Mouse (Mus musculus): ENCODE measurements around the gene Kcnj13. TPM values are rescaled to one million over a fixed set of nuclear protein-coding genes. Genes with fewer than 3 reads are reported as not detected.

Gene Kcnj13
- 0.35 and 1.4 TPM in 2 replicates for polyA plus RNA-seq (2015; fragmentation: Nextera tagmentation; extraction: Ambion mirVana)

DNA sequence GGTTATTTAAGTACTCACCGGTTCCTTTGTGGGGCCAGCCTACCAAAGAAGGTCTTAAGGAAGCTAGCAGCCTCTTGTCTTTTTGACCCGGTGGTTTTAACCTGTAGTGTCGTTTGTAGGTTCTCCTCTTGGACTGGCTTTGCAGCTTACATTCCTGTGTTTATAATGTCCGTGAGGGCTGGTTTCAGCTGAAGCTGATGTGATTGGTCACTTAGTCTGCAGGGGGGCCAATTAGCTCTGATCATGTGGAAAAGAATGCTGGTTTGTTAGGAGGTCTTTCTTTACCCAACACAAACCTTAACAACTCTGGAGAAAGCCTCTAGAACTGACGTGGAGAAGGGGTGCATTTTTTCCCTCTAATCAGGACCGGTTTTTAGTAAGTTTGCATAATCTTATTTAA is at the start of gene Kcnj13:
Gene Kcnj13, minus strand, starts transcription at position 136 of the 400 bp plus-strand sequence.

Other genes starting within 250 kb of the Kcnj13 start
- gene Ecel1, start 238.2 kb downstream of the Kcnj13 start, polyA plus RNA-seq (2015; fragmentation: Nextera tagmentation; extraction: Ambion mirVana), result 0.06 and 0.18 TPM in 2 replicates
- 0.24 and 0.26 TPM in 2 replicates for gene Prss56, start 211.4 kb downstream of the Kcnj13 start, polyA plus RNA-seq (2015; fragmentation: Nextera tagmentation; extraction: Ambion mirVana)
- gene Chrnd, start 204.1 kb downstream of the Kcnj13 start, polyA plus RNA-seq (2015; fragmentation: Nextera tagmentation; extraction: Ambion mirVana), result 28.5 and 32.9 TPM in 2 replicates
- 57.5 and 57.9 TPM in 2 replicates for gene Chrng, start 190.1 kb downstream of the Kcnj13 start, polyA plus RNA-seq (2015; fragmentation: Nextera tagmentation; extraction: Ambion mirVana)
- gene Eif4e2, start 180.8 kb downstream of the Kcnj13 start, polyA plus RNA-seq (2015; fragmentation: Nextera tagmentation; extraction: Ambion mirVana), result 140 and 147 TPM in 2 replicates
- 4.6 and 5.2 TPM in 2 replicates for gene Efhd1, start 130.4 kb downstream of the Kcnj13 start, polyA plus RNA-seq (2015; fragmentation: Nextera tagmentation; extraction: Ambion mirVana)
- gene Gigyf2, start 67.7 kb downstream of the Kcnj13 start, polyA plus RNA-seq (2015; fragmentation: Nextera tagmentation; extraction: Ambion mirVana), result 21.3 and 21.9 TPM in 2 replicates
- 6.4 TPM in 1 of 2 replicates, not detected in the other for gene Snorc, start 75.5 kb upstream of the Kcnj13 start, polyA plus RNA-seq (2015; fragmentation: Nextera tagmentation; extraction: Ambion mirVana)
- 1.4 and 1.7 TPM in 2 replicates for gene Neu2, start 115.2 kb upstream of the Kcnj13 start, polyA plus RNA-seq (2015; fragmentation: Nextera tagmentation; extraction: Ambion mirVana)
- 0.21 and 0.49 TPM in 2 replicates for gene Ngef, start 179.1 kb upstream of the Kcnj13 start, polyA plus RNA-seq (2015; fragmentation: Nextera tagmentation; extraction: Ambion mirVana)
- gene Inpp5d, start 225.6 kb upstream of the Kcnj13 start, polyA plus RNA-seq (2015; fragmentation: Nextera tagmentation; extraction: Ambion mirVana), result 4.7 and 6.4 TPM in 2 replicates